Comparison of ENCODE assay signal across 8 mouse cellular contexts in genomic region chr4:129125736-129126451, GRCm38 (mm10). TPM values are rescaled to one million over a fixed set of nuclear protein-coding genes. Genes with fewer than 3 reads are reported as not detected.
A peak's percentile ranks its signal among the peaks of the same experiment; 100 is the strongest.
DNase-seq lines count a peak whose midpoint lies in the region; ATAC-seq lines count a peak whose summit lies in the region.

No protein-coding gene starts in this region.

- 0 out of 2 replicates have a peak overlapping the region, but pooled peaks have one; percentile 44 for H3K9ac ChIP-seq in embryonic facial prominence, embryonic 13.5 days
- no peak overlapping the region for H3K9ac ChIP-seq in liver, embryonic 15.5 days
- no peak overlapping the region for H3K9ac ChIP-seq in stomach, embryonic 14.5 days (replicated peaks; ENCODE audit: low read depth, low read length)

- no peak for ATAC-seq in embryonic facial prominence, embryonic 13.5 days (ENCODE audit: insufficient number of reproducible peaks, insufficient read depth, low FRiP score, low TSS enrichment, low read depth)
- no peak for ATAC-seq in liver, embryonic 15.5 days (ENCODE audit: insufficient read depth)
- ATAC-seq in stomach, embryonic 14.5 days (ENCODE audit: insufficient number of reproducible peaks, insufficient read depth, low FRiP score, low read depth) = no peak
- no peak for ATAC-seq in frontal cortex, adult (ENCODE audit: low TSS enrichment)
- ATAC-seq in megakaryocyte-erythroid progenitor cell, adult 5-6 weeks (replicated peaks; ENCODE audit: low FRiP score, low TSS enrichment, poor library complexity, severe bottlenecking) = no peak; the same call in 1 of the 2 replicates

- H3K27ac ChIP-seq in embryonic facial prominence, embryonic 13.5 days = no peak overlapping the region
- H3K27ac ChIP-seq in liver, embryonic 15.5 days (replicated peaks) = no peak overlapping the region
- H3K27ac ChIP-seq in stomach, embryonic 14.5 days (ENCODE audit: low read length) = no peak overlapping the region

- 15% methylated on average over 19 of the region's 19 CpGs for WGBS in embryonic facial prominence, embryonic 13.5 days
- 12% methylated on average over 19 of the region's 19 CpGs for WGBS in liver, embryonic 15.5 days (ENCODE audit: insufficient replicate concordance)
- WGBS in stomach, embryonic 14.5 days = 17% methylated on average over 19 of the region's 19 CpGs

- DNase-seq in embryo, embryonic 10 days (ENCODE audit: low spot score) = peak; percentile 48
- DNase-seq in embryo, embryonic 10.5 days (ENCODE audit: low spot score) = no peak
- peak; percentile 50 for DNase-seq in heart, postnatal 4 days

- H3K9me3 ChIP-seq in embryonic facial prominence, embryonic 13.5 days = no peaks in the 10 kb centered on the region
- no peaks in the 10 kb centered on the region for H3K9me3 ChIP-seq in liver, embryonic 15.5 days (replicated peaks)
- H3K9me3 ChIP-seq in stomach, embryonic 14.5 days (ENCODE audit: control insufficient read depth, low read depth, low read length) = no peaks in the 10 kb centered on the region

- H3K36me3 ChIP-seq in embryonic facial prominence, embryonic 13.5 days = no peaks in the 10 kb centered on the region
- H3K36me3 ChIP-seq in liver, embryonic 15.5 days (replicated peaks) = no peaks in the 10 kb centered on the region
- H3K36me3 ChIP-seq in stomach, embryonic 14.5 days (ENCODE audit: control insufficient read depth, insufficient read depth, low read length) = no peaks in the 10 kb centered on the region

- H3K4me2 ChIP-seq in embryonic facial prominence, embryonic 13.5 days = peak overlapping the region; percentile 40
- peak overlapping the region; percentile 41 for H3K4me2 ChIP-seq in liver, embryonic 15.5 days
- peak overlapping the region; percentile 11 for H3K4me2 ChIP-seq in stomach, embryonic 14.5 days (replicated peaks; ENCODE audit: low read depth, low read length)

- H3K4me3 ChIP-seq in embryonic facial prominence, embryonic 13.5 days = peak overlapping the region; percentile 3; the same call in 1 of the 2 replicates
- H3K4me3 ChIP-seq in liver, embryonic 15.5 days (replicated peaks) = no peak overlapping the region
- 0 out of 2 replicates have a peak overlapping the region, but pooled peaks have one; percentile 3 for H3K4me3 ChIP-seq in stomach, embryonic 14.5 days (ENCODE audit: low read depth, low read length)

- H3K27me3 ChIP-seq in embryonic facial prominence, embryonic 13.5 days = peaks cover 53% of the 10 kb centered on the region
- peaks cover 95% of the 10 kb centered on the region for H3K27me3 ChIP-seq in liver, embryonic 15.5 days
- H3K27me3 ChIP-seq in stomach, embryonic 14.5 days (ENCODE audit: control insufficient read depth, insufficient read depth, low read length) = 0 out of 2 replicates have a peak, but pooled peaks cover 6% of the 10 kb centered on the region

- H3K4me1 ChIP-seq in embryonic facial prominence, embryonic 13.5 days = peaks cover 54% of the 10 kb centered on the region
- H3K4me1 ChIP-seq in liver, embryonic 15.5 days (replicated peaks) = peaks cover 31% of the 10 kb centered on the region
- peaks cover 20% of the 10 kb centered on the region for H3K4me1 ChIP-seq in stomach, embryonic 14.5 days (ENCODE audit: control insufficient read depth, insufficient read depth, low read length)

RNA-seq across cellular contexts. Expression of gene Hpca, which starts 4.1 kb away (rescaled TPM):
- 2.7 and 3.1 TPM in 2 replicates for polyA plus RNA-seq in embryonic facial prominence, embryonic 13.5 days (2015; fragmentation: Nextera tagmentation; extraction: Ambion mirVana)
- under 1 TPM; 0.25 to 0.69 TPM for total RNA-seq in heart, postnatal 4 days (2021)
- 0.31 and 0.66 TPM in 2 replicates for polyA plus RNA-seq in liver, embryonic 15.5 days (2015; fragmentation: Nextera tagmentation; extraction: Ambion mirVana)
- 1.1 and 2.0 TPM in 2 replicates for polyA plus RNA-seq in stomach, embryonic 14.5 days (2014; fragmentation: Nextera tagmentation; extraction: Ambion mirVana)
- total RNA-seq in megakaryocyte-erythroid progenitor cell, adult 5-6 weeks (2014; fragmentation: Nextera tagmentation) = not detected in 2 replicates
- not detected in 2 replicates for total RNA-seq in megakaryocyte-erythroid progenitor cell, adult 5-6 weeks (2017)

RNA-seq across cellular contexts. Expression of gene Fndc5, which starts 10.9 kb away (rescaled TPM):
- 4.7 and 4.8 TPM in 2 replicates for polyA plus RNA-seq in embryonic facial prominence, embryonic 13.5 days (2015; fragmentation: Nextera tagmentation; extraction: Ambion mirVana)
- 100 to 1,000 TPM; 101 to 105 TPM for total RNA-seq in heart, postnatal 4 days (2021)
- 1.0 and 1.1 TPM in 2 replicates for polyA plus RNA-seq in liver, embryonic 15.5 days (2015; fragmentation: Nextera tagmentation; extraction: Ambion mirVana)
- polyA plus RNA-seq in stomach, embryonic 14.5 days (2014; fragmentation: Nextera tagmentation; extraction: Ambion mirVana) = 1.4 TPM in 2 replicates
- total RNA-seq in megakaryocyte-erythroid progenitor cell, adult 5-6 weeks (2014; fragmentation: Nextera tagmentation) = not detected in 2 replicates
- total RNA-seq in megakaryocyte-erythroid progenitor cell, adult 5-6 weeks (2017) = 0.65 and 0.75 TPM in 2 replicates

RNA-seq across cellular contexts. Expression of gene Tmem54, which starts 20.5 kb away (rescaled TPM):
- 10.6 and 11.3 TPM in 2 replicates for polyA plus RNA-seq in embryonic facial prominence, embryonic 13.5 days (2015; fragmentation: Nextera tagmentation; extraction: Ambion mirVana)
- total RNA-seq in heart, postnatal 4 days (2021) = not detected
- 1.2 and 1.9 TPM in 2 replicates for polyA plus RNA-seq in liver, embryonic 15.5 days (2015; fragmentation: Nextera tagmentation; extraction: Ambion mirVana)
- polyA plus RNA-seq in stomach, embryonic 14.5 days (2014; fragmentation: Nextera tagmentation; extraction: Ambion mirVana) = 20.9 and 22.6 TPM in 2 replicates
- not detected in 2 replicates for total RNA-seq in megakaryocyte-erythroid progenitor cell, adult 5-6 weeks (2014; fragmentation: Nextera tagmentation)
- total RNA-seq in megakaryocyte-erythroid progenitor cell, adult 5-6 weeks (2017) = not detected in 2 replicates
